25 mouse cellular contexts compared by ENCODE assay signal in the genomic region with DNA sequence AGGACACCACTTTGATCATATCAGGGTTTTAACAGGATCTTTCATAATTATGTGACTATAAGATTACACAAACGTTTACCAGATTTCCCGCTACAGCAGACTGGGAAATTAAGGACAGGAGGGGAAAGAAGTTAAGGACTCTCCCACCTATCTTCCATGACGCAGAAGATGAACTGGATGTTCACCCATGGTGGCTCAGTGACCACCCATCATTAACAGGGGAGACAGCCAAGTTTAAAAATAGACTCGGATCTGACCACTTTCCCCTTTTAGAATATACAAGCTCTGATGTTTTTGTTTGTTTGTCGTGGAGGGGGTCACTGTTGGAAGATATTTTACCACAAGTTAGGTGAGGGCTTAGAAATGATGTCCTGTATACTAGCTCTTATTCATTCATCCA. TPM values are rescaled to one million over a fixed set of nuclear protein-coding genes. Genes with fewer than 3 reads are reported as not detected.
DNase-seq lines count a peak whose midpoint lies in the region; ATAC-seq and TF ChIP-seq lines count a peak whose summit lies in the region.
"Had no signal": no experiment of that assay in that cellular context is flagged by ENCODE, and none has a peak within 500 bp of the region (broad histone marks: within the 10 kb centered on the region; RNA-seq: fewer than 3 reads in every experiment).

No protein-coding gene starts in this region.

- H3K36me3 ChIP-seq in heart, adult 2 months (ENCODE audit: control insufficient read depth, insufficient read depth, low read length): peaks cover 24% of the 10 kb centered on the region
- H3K36me3 ChIP-seq in heart, embryonic 11.5 days (ENCODE audit: control insufficient read depth, insufficient read depth, low read length): peaks cover 21% of the 10 kb centered on the region
- H3K36me3 ChIP-seq in myocyte (ENCODE audit: control insufficient read depth, insufficient read depth): peaks cover 7% of the 10 kb centered on the region

- H3ac ChIP-seq in myocyte (ENCODE audit: control insufficient read depth, insufficient read length): no peak overlapping the region

- peak overlapping the region; percentile 24; the same call in 1 of the 2 replicates for H3K4me3 ChIP-seq in gastrocnemius, adult 2 months
- H3K4me3 ChIP-seq in heart, adult 2 months: no peak overlapping the region
- no peak overlapping the region for H3K4me3 ChIP-seq in heart, embryonic 11.5 days (ENCODE audit: low read depth, low read length)
- H3K4me3 ChIP-seq in myocyte: no peak overlapping the region
- H3K4me3 ChIP-seq: embryonic facial prominence, embryonic 10.5 days; embryonic facial prominence, embryonic 13.5 days; erythroblast, embryonic 14.5 days; forebrain, embryonic 12.5 days; forebrain, embryonic 15.5 days; hindbrain, embryonic 12.5 days; hindbrain, embryonic 15.5 days had no signal

- TF ChIP-seq POLR2A in heart, adult 2 months (IDR thresholded peaks at IDR 0.05; ENCODE audit: insufficient read depth, low read depth, low read length): no peak
- TF ChIP-seq POLR2A in myocyte (IDR thresholded peaks at IDR 0.05; ENCODE audit: insufficient read length, low read depth): no peak

- ATAC-seq in heart, embryonic 11.5 days (replicated peaks; ENCODE audit: insufficient number of reproducible peaks, low FRiP score, low TSS enrichment): no peak
- ATAC-seq: activated CD4-positive, CD25-positive, alpha-beta regulatory T cell, adult 4 months; CD4-positive, CD25-positive, alpha-beta regulatory T cell, adult 4 months; forebrain, embryonic 15.5 days; intestine, postnatal 0 days had no signal

- WGBS in heart, adult 2 months: 56% methylated on average over 5 of the region's 5 CpGs
- 72% methylated on average over 5 of the region's 5 CpGs for WGBS in heart, embryonic 11.5 days (ENCODE audit: insufficient replicate concordance)

- no peak overlapping the region for H3K9ac ChIP-seq in heart, adult 2 months (ENCODE audit: low read depth, low read length)
- no peak overlapping the region for H3K9ac ChIP-seq in heart, embryonic 11.5 days (ENCODE audit: low read depth, low read length)
- H3K9ac ChIP-seq: embryonic facial prominence, embryonic 13.5 days; forebrain, embryonic 12.5 days; forebrain, embryonic 15.5 days; hindbrain, embryonic 12.5 days; hindbrain, embryonic 15.5 days had no signal

- intact Hi-C loops in gastrocnemius, adult 2 months (cut with DNase I): no loop called here
- intact Hi-C loops in heart, adult 2 months (cut with DNase I): no loop called here

- no peak for TF ChIP-seq CTCF in gastrocnemius, adult 2 months (IDR thresholded peaks at IDR 0.05)
- no peak for TF ChIP-seq CTCF in heart, adult 2 months (IDR thresholded peaks at IDR 0.05)

- peaks cover 2% of the 10 kb centered on the region; the same call in 1 of the 2 replicates for H3K79me2 ChIP-seq in heart, adult 2 months (replicated peaks; ENCODE audit: control insufficient read depth, insufficient read depth, low read length)
- peaks cover 9% of the 10 kb centered on the region for H3K79me2 ChIP-seq in myocyte (ENCODE audit: control insufficient read depth, insufficient read depth)

- peak overlapping the region; percentile 88 for H3K27ac ChIP-seq in gastrocnemius, adult 2 months
- peak overlapping the region; percentile 88 for H3K27ac ChIP-seq in heart, adult 2 months
- H3K27ac ChIP-seq in heart, embryonic 11.5 days (ENCODE audit: low read depth, low read length): no peak overlapping the region
- H3K27ac ChIP-seq: embryonic facial prominence, embryonic 10.5 days; embryonic facial prominence, embryonic 13.5 days; forebrain, embryonic 12.5 days; forebrain, embryonic 15.5 days; hindbrain, embryonic 12.5 days; hindbrain, embryonic 15.5 days had no signal

- no peaks in the 10 kb centered on the region for H3K27me3 ChIP-seq in heart, adult 2 months (ENCODE audit: control insufficient read depth, insufficient read depth, low read length)
- no peaks in the 10 kb centered on the region for H3K27me3 ChIP-seq in heart, embryonic 11.5 days (ENCODE audit: control insufficient read depth, insufficient read depth, low read length)
- H3K27me3 ChIP-seq in myocyte (ENCODE audit: control insufficient read depth, insufficient read depth, insufficient read length): no peaks in the 10 kb centered on the region
- H3K27me3 ChIP-seq: embryonic facial prominence, embryonic 13.5 days; forebrain, embryonic 12.5 days; forebrain, embryonic 15.5 days; hindbrain, embryonic 12.5 days; hindbrain, embryonic 15.5 days had no signal

- no peak for DNase-seq in gastrocnemius, adult 2 months
- DNase-seq in gastrocnemius, postnatal 25 days: no peak
- peak in 1 of 2 experiments; percentile 18 for DNase-seq in heart, adult 2 months
- peak; percentile 54 for DNase-seq in 416B (ENCODE audit: low read depth)
- DNase-seq in cerebellum, adult 8-10 months: no peak
- DNase-seq: adrenal gland, postnatal 10 days; adrenal gland, postnatal 36 days; cerebellum, adult 18-20 months; cerebellum, adult 9-11 months; cerebellum, postnatal 36 days; embryo, embryonic 11 days; gastrocnemius, postnatal 36 days; kidney, adult 2 months had no signal

- no peak overlapping the region for H3K4me2 ChIP-seq in heart, embryonic 11.5 days
- H3K4me2 ChIP-seq in myocyte (ENCODE audit: low read depth): peak overlapping the region; percentile 30
- H3K4me2 ChIP-seq: embryonic facial prominence, embryonic 13.5 days; forebrain, embryonic 12.5 days; forebrain, embryonic 15.5 days; hindbrain, embryonic 12.5 days; hindbrain, embryonic 15.5 days had no signal

- H3K9me3 ChIP-seq in heart, embryonic 11.5 days (replicated peaks; ENCODE audit: control insufficient read depth, low read length): no peaks in the 10 kb centered on the region
- H3K9me3 ChIP-seq: embryonic facial prominence, embryonic 10.5 days; embryonic facial prominence, embryonic 13.5 days; forebrain, embryonic 12.5 days; forebrain, embryonic 15.5 days; hindbrain, embryonic 12.5 days; hindbrain, embryonic 15.5 days had no signal

- no peak for TF ChIP-seq EP300 in heart, adult 2 months (IDR thresholded peaks at IDR 0.05; ENCODE audit: insufficient read depth, low read depth, low read length)

- no peaks in the 10 kb centered on the region for H3K4me1 ChIP-seq in heart, adult 2 months (ENCODE audit: control insufficient read depth, insufficient read depth, low read length)
- H3K4me1 ChIP-seq in heart, embryonic 11.5 days (ENCODE audit: control insufficient read depth, insufficient read depth, low read length): peaks cover 6% of the 10 kb centered on the region; the same call in 1 of the 2 replicates

TF ChIP-seq in myocyte, 11 proteins besides CTCF, POLR2A, EP300 and RAD21:
- TF ChIP-seq E2F4 (IDR thresholded peaks at IDR 0.05; ENCODE audit: insufficient read depth) (no peak), TCF12 (IDR thresholded peaks at IDR 0.05; ENCODE audit: insufficient read depth, poor library complexity, severe bottlenecking) (no peak), CEBPB (IDR thresholded peaks at IDR 0.05; ENCODE audit: insufficient read depth, poor library complexity, severe bottlenecking) (no peak)

RNA-seq across cellular contexts. Expression of a gene that starts 5.5 kb away (rescaled TPM):
- 10 to 100 TPM; 17.9 to 22.1 TPM for total RNA-seq in gastrocnemius, adult 2 months (2021)
- total RNA-seq in gastrocnemius, postnatal 25 days (2021): 10 to 100 TPM; 13.3 to 14.5 TPM
- total RNA-seq in heart, adult 2 months (2021): 10 to 100 TPM; 13.2 to 13.8 TPM
- polyA plus RNA-seq in heart, adult 2 months (2012; rRNA removed): 14.6 and 18.3 TPM in 2 replicates
- polyA plus RNA-seq in heart, embryonic 11.5 days (2014; fragmentation: Nextera tagmentation; extraction: Ambion mirVana): 12.1 and 12.5 TPM in 2 replicates
- 12.0 TPM for polyA plus RNA-seq in myocyte (2012; fragmentation: generic; extraction: Trizol)

RNA-seq across cellular contexts. Expression of a gene that starts 54.1 kb away (rescaled TPM):
- 10 to 100 TPM; 51.7 to 52.0 TPM for total RNA-seq in gastrocnemius, adult 2 months (2021)
- total RNA-seq in gastrocnemius, postnatal 25 days (2021): 10 to 100 TPM; 42.4 to 44.6 TPM
- 10 to 100 TPM; 33.9 to 39.0 TPM for total RNA-seq in heart, adult 2 months (2021)
- polyA plus RNA-seq in heart, adult 2 months (2012; rRNA removed): 23.5 and 31.2 TPM in 2 replicates
- polyA plus RNA-seq in heart, embryonic 11.5 days (2014; fragmentation: Nextera tagmentation; extraction: Ambion mirVana): 27.5 and 33.8 TPM in 2 replicates
- 52.8 TPM for polyA plus RNA-seq in myocyte (2012; fragmentation: generic; extraction: Trizol)

RNA-seq across cellular contexts. Expression of a gene that starts 58.3 kb away (rescaled TPM):
- total RNA-seq in gastrocnemius, adult 2 months (2021): 10 to 100 TPM; 22.3 to 34.2 TPM
- total RNA-seq in gastrocnemius, postnatal 25 days (2021): 10 to 100 TPM; 28.1 to 30.9 TPM
- total RNA-seq in heart, adult 2 months (2021): 10 to 100 TPM; 48.6 to 52.0 TPM
- polyA plus RNA-seq in heart, adult 2 months (2012; rRNA removed): 27.4 and 31.7 TPM in 2 replicates
- polyA plus RNA-seq in heart, embryonic 11.5 days (2014; fragmentation: Nextera tagmentation; extraction: Ambion mirVana): 65.9 and 68.3 TPM in 2 replicates
- polyA plus RNA-seq in myocyte (2012; fragmentation: generic; extraction: Trizol): 22.3 TPM

RNA-seq across cellular contexts. Expression of a gene that starts 58.7 kb away (rescaled TPM):
- total RNA-seq in gastrocnemius, adult 2 months (2021): 10 to 100 TPM; 27.7 to 37.1 TPM
- total RNA-seq in gastrocnemius, postnatal 25 days (2021): 10 to 100 TPM; 30.2 to 30.3 TPM
- total RNA-seq in heart, adult 2 months (2021): 10 to 100 TPM; 40.5 to 40.6 TPM
- polyA plus RNA-seq in heart, adult 2 months (2012; rRNA removed): 38.0 and 50.0 TPM in 2 replicates
- 60.7 and 64.7 TPM in 2 replicates for polyA plus RNA-seq in heart, embryonic 11.5 days (2014; fragmentation: Nextera tagmentation; extraction: Ambion mirVana)
- polyA plus RNA-seq in myocyte (2012; fragmentation: generic; extraction: Trizol): 57.7 TPM
